Mouse (Mus musculus) limb, embryonic 14.5 days (tissue): Measurements from ENCODE around the gene Mapk1ip1l. TPM values are rescaled to one million over a fixed set of nuclear protein-coding genes. Genes with fewer than 3 reads are reported as not detected.

ENCODE experiments used
- ATAC-seq: fragments of 200-750 bp; cut with Nextera tagmentation; 2 replicates; pipeline ENCODE4 v1.8.0; 2017; ENCODE audit warnings: low read depth, moderate number of reproducible peaks, moderate TSS enrichment; ENCODE audit not compliant: low FRiP score
- DNase-seq: peaks from one replicate; pipeline ENCODE4 v3.0.0-alpha.2; 2015; ENCODE audit warnings: low spot score
- H3K27ac ChIP-seq: fragments of 300-500 bp; sonication (generic); replicated peaks from 2 replicates; pipeline ENCODE4 v1.5.1; 2014; ENCODE audit warnings: low read depth, mild to moderate bottlenecking, low read length, moderate library complexity, mixed read lengths
- H3K27me3 ChIP-seq: fragments of 300-500 bp; sonication (generic); 2 replicates; pipeline ENCODE4 v1.6.1; 2014; ENCODE audit warnings: low read length, mixed read lengths; ENCODE audit not compliant: control insufficient read depth, insufficient read depth
- H3K36me3 ChIP-seq: fragments of 300-500 bp; sonication (generic); 2 replicates; pipeline ENCODE4 v1.6.1; 2014; ENCODE audit warnings: mild to moderate bottlenecking, low read length, moderate library complexity, mixed read lengths; ENCODE audit not compliant: control insufficient read depth, insufficient read depth
- H3K4me1 ChIP-seq: fragments of 300-500 bp; sonication (generic); 2 replicates; pipeline ENCODE4 v1.6.1; 2014; ENCODE audit warnings: antibody characterized with exemption, low read length, mixed read lengths; ENCODE audit not compliant: control insufficient read depth, insufficient read depth
- H3K4me2 ChIP-seq: fragments of 300-500 bp; sonication (generic); replicated peaks from 2 replicates; pipeline ENCODE4 v1.6.1; 2014; ENCODE audit warnings: low read depth, mild to moderate bottlenecking, low read length, moderate library complexity; ENCODE audit not compliant: severe bottlenecking
- H3K4me3 ChIP-seq: fragments of 300-500 bp; sonication (generic); replicated peaks from 2 replicates; pipeline ENCODE4 v1.5.1; 2014; ENCODE audit warnings: low read length
- H3K9ac ChIP-seq: fragments of 300-500 bp; sonication (generic); 2 replicates; pipeline ENCODE4 v1.6.1; 2014; ENCODE audit warnings: mild to moderate bottlenecking, low read depth, low read length, moderate library complexity; ENCODE audit not compliant: severe bottlenecking
- H3K9me3 ChIP-seq: fragments of 300-500 bp; sonication (generic); 2 replicates; pipeline ENCODE4 v1.6.1; 2016; ENCODE audit warnings: low read length; ENCODE audit not compliant: control insufficient read depth
- POLR2A ChIP-seq: fragments of 200-500 bp; IDR thresholded peaks from 2 replicates; pipeline ENCODE4 v1.8.0; 2012; ENCODE audit warnings: inconsistent platforms, mild to moderate bottlenecking, moderate library complexity, borderline replicate concordance; ENCODE audit not compliant: insufficient read depth, insufficient read length; ENCODE audit errors: extremely low read depth
- WGBS: fragments of 180-500 bp; shearing (Covaris S2); extraction: QIAGEN DNeasy Blood & Tissue Kit; methylation state at CpG from one replicate; pipeline ENCODE4 v1.1.7; 2014; 5-methylcytosine and 5-hydroxymethylcytosine counted together
- polyA plus RNA-seq, 2 experiments: library from polyadenylated mRNA; depleted of rRNA in 1 of 2; stranded (reverse) in 1 of 2; unstranded in 1 of 2; fragments of >200 nt; fragmentation: Nextera tagmentation in 1 of 2; extraction: Ambion mirVana in 1 of 2; gene quantifications; 2 replicates each; pipeline versions ENCODE4 v1.2.1 to v1.2.3; 2012 to 2014

Mapk1ip1l gene
- polyA plus RNA-seq, 2 experiments, result 62.6 to 74.6 TPM

- no peaks in the 10 kb centered on the region for H3K27me3 ChIP-seq
- no peak for DNase-seq
- no peak for TF ChIP-seq POLR2A
- no peak overlapping the region for H3K4me2 ChIP-seq
- H3K9ac ChIP-seq, result no peak overlapping the region
- no peaks in the 10 kb centered on the region for H3K4me1 ChIP-seq
- H3K36me3 ChIP-seq, result peaks cover 64% of the 10 kb centered on the region
- H3K9me3 ChIP-seq, result no peaks in the 10 kb centered on the region
- H3K27ac ChIP-seq, result no peak overlapping the region
- 95% methylated on average over 2 of the region's 2 CpGs for WGBS
- no peak overlapping the region for H3K4me3 ChIP-seq
- ATAC-seq, result no peak
These were observed 28.4 kb upstream of the Mapk1ip1l start for GRCm38 (mm10) chr14:47269706-47270105.

- TF ChIP-seq POLR2A, result no peak
- no peaks in the 10 kb centered on the region for H3K9me3 ChIP-seq
- H3K9ac ChIP-seq, result no peak overlapping the region
- WGBS, result 36% methylated on average over 3 of the region's 3 CpGs
- peaks cover 34% of the 10 kb centered on the region for H3K36me3 ChIP-seq
- peaks cover 11% of the 10 kb centered on the region for H3K4me1 ChIP-seq
- ATAC-seq (no peak), DNase-seq (no peak)
- H3K27ac ChIP-seq, result no peak overlapping the region
- no peak overlapping the region for H3K4me2 ChIP-seq
- no peak overlapping the region for H3K4me3 ChIP-seq
- H3K27me3 ChIP-seq, result no peaks in the 10 kb centered on the region
These were observed 24.3 kb upstream of the Mapk1ip1l start for GRCm38 (mm10) chr14:47273751-47274150.

GRCm38 (mm10) chr14:47275417-47275816 lies 22.6 kb upstream of the Mapk1ip1l start:
- Histone ChIP-seq H3K36me3 (peaks cover 20% of the 10 kb centered on the region), H3K4me1 (peaks cover 11% of the 10 kb centered on the region)
- 24% methylated on average over 3 of the region's 3 CpGs for WGBS

GRCm38 (mm10) chr14:47276036-47276603 lies 21.9 kb upstream of the Mapk1ip1l start:
- H3K27ac ChIP-seq, result peak overlapping the region; percentile 58; the same call in 1 of the 2 replicates
- DNase-seq, result peak; percentile 9
- WGBS, result 2% methylated on average over 22 of the region's 22 CpGs

More at GRCm38 (mm10) chr14:47275417-47275816, 22.6 kb upstream of the Mapk1ip1l start:
- H3K4me2 ChIP-seq, result peak overlapping the region; percentile 75
- no peak overlapping the region for H3K27ac ChIP-seq
- DNase-seq (no peak), ATAC-seq (no peak)
- H3K27me3 ChIP-seq, result no peaks in the 10 kb centered on the region
- H3K9me3 ChIP-seq, result no peaks in the 10 kb centered on the region
- H3K9ac ChIP-seq, result no peak overlapping the region
- H3K4me3 ChIP-seq, result peak overlapping the region; percentile 67
- TF ChIP-seq POLR2A, result no peak

GRCm38 (mm10) chr14:47276637-47277393 lies 21.3 kb upstream of the Mapk1ip1l start, which contains the start of the genes Wdhd1 and Socs4:
TSS of gene Wdhd1 (minus strand) at chr14:47276857.
TSS of gene Socs4 (plus strand) at chr14:47276931.
- peak; percentile 84; the same call in 1 of the 2 replicates for TF ChIP-seq POLR2A

More at GRCm38 (mm10) chr14:47276036-47276603, 21.9 kb upstream of the Mapk1ip1l start:
- Histone ChIP-seq H3K9ac (peak overlapping the region; percentile 75), H3K4me2 (peak overlapping the region; percentile 75), H3K36me3 (peaks cover 21% of the 10 kb centered on the region), H3K4me3 (peak overlapping the region; percentile 67), H3K27me3 (no peaks in the 10 kb centered on the region), H3K9me3 (no peaks in the 10 kb centered on the region), H3K4me1 (peaks cover 11% of the 10 kb centered on the region)
- no peak for ATAC-seq
- no peak for TF ChIP-seq POLR2A

More at GRCm38 (mm10) chr14:47276637-47277393, 21.3 kb upstream of the Mapk1ip1l start, which contains the start of the genes Wdhd1 and Socs4:
- Histone ChIP-seq H3K27me3 (no peaks in the 10 kb centered on the region), H3K4me3 (peak within 1 kb of the TSS; percentile 67), H3K4me1 (peaks cover 11% of the 10 kb centered on the region), H3K36me3 (peaks cover 17% of the 10 kb centered on the region), H3K27ac (peak within 1 kb of the TSS; percentile 85), H3K9me3 (no peaks in the 10 kb centered on the region), H3K9ac (peak within 1 kb of the TSS; percentile 75), H3K4me2 (peak within 1 kb of the TSS; percentile 75)
- DNase-seq, result peak; percentile 89
- peak; percentile 97 for ATAC-seq
- under 1% methylated on average over 59 of the region's 77 CpGs for WGBS
